Mouse (Mus musculus): Measurements from ENCODE around the gene Zpbp2. TPM values are rescaled to one million over a fixed set of nuclear protein-coding genes. Genes with fewer than 3 reads are reported as not detected.

Gene Zpbp2
- polyA plus RNA-seq, 1 experiment = 0.34 TPM

DNA sequence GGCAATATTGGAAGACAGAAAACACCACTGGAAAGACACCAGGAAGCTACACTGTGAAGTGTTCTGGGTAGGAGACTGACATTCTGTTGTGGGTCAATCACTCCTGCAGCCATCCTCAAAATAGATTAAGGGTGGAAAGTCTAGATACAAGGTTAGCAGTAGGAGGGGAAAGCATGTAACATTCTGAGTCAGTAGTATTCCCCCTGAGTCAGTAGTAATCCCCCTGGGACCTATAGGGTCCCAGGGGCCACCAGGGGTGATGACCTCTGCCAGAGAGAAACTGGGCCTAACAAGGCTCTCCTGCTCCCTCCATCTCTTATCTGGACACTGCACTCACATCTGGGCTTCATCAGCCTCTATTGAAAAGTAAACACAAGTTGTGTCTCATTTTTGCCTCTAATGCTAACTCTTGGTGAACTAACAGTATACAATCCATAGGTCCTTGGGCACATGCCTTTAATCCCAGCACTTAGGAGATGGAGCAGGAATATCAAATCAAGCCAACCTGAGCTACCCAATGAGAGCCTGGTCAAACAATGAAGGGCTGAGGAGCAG lies 13.3 kb upstream of the Zpbp2 start:
- TF ChIP-seq CTCF (IDR thresholded peaks at IDR 0.05; ENCODE audit: insufficient read depth, low read length) (no peak), POLR2A (IDR thresholded peaks at IDR 0.05; ENCODE audit: borderline replicate concordance, extremely low read depth, low read depth, low read length) (no peak)
- no peak overlapping the region for H3K4me3 ChIP-seq (replicated peaks; ENCODE audit: extremely low read depth, low read depth, low read length)
- H3K4me1 ChIP-seq (ENCODE audit: control insufficient read depth, insufficient read depth, low read length) = no peaks in the 10 kb centered on the region
- DNase-seq = no peak

DNA sequence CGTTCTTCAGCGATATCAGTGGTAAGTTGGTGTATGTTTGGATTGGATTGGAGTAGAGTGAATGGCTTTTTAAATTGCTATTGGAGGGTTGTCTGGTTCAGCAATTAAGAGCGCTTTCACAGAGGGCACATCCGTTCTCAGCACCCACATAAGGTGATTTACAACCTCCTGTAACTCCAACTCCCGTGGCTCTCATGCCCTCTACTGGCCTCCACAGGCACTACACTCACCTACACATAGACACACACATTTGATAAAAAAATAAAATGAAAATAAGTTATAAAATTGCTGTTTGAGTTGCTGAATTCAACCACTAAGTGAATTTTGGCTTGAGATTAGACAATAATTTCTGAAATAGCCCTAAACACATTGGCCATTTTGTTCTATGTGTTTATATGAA lies 10.6 kb upstream of the Zpbp2 start:
- Histone ChIP-seq H3K4me3 (replicated peaks; ENCODE audit: extremely low read depth, low read depth, low read length) (no peak overlapping the region), H3K4me1 (ENCODE audit: control insufficient read depth, insufficient read depth, low read length) (no peaks in the 10 kb centered on the region)
- 0 out of 2 replicates have a peak, but pooled peaks have one; percentile 13 for TF ChIP-seq CTCF (IDR thresholded peaks at IDR 0.05; ENCODE audit: insufficient read depth, low read length)
- TF ChIP-seq POLR2A (IDR thresholded peaks at IDR 0.05; ENCODE audit: borderline replicate concordance, extremely low read depth, low read depth, low read length) = no peak
- DNase-seq = no peak
- 77% methylated on average over 5 of the region's 5 CpGs for WGBS

DNA sequence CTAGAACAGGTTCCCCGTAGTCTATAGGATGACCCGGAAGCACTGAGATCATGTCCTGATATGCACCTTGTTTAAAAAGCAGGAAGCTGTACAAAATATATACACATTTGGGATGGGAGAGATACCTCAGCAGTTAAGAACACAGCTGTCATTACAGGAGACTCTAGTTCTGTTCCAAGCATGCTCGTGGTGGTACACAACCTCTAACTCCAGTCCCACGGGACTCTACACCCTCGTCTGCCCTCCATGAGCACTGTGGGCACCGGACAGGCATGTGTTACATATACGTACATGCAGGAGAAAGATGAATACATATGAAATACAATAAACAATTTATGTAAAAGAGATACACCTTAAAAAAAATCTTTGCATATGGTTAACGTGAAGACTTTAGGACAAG lies 8.3 kb upstream of the Zpbp2 start:
- WGBS = 66% methylated on average over 8 of the region's 8 CpGs
- no peak for TF ChIP-seq POLR2A (IDR thresholded peaks at IDR 0.05; ENCODE audit: borderline replicate concordance, extremely low read depth, low read depth, low read length)
- TF ChIP-seq CTCF (IDR thresholded peaks at IDR 0.05; ENCODE audit: insufficient read depth, low read length) = no peak
- no peak for DNase-seq
- H3K4me1 ChIP-seq (ENCODE audit: control insufficient read depth, insufficient read depth, low read length) = no peaks in the 10 kb centered on the region
- H3K4me3 ChIP-seq (replicated peaks; ENCODE audit: extremely low read depth, low read depth, low read length) = no peak overlapping the region

DNA sequence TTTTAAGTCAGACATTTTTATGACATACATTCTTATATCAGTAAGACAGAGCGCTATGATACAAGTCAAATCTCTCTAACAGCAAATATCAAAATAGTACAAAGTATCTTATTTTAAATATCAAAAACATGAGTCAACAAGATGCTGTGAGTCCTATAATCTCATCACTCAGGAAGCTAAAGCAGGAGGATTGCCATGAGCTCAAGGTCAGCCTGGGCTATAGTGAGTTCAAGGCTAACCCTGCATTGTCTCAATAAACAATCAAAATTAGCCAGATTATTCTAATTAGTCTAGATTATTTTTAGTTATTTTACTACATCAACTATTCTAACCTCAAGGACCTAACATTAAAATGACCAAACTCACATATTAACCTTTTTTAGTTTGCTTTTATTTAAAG lies 7.5 kb upstream of the Zpbp2 start:
- TF ChIP-seq POLR2A (IDR thresholded peaks at IDR 0.05; ENCODE audit: borderline replicate concordance, extremely low read depth, low read depth, low read length) (no peak), CTCF (IDR thresholded peaks at IDR 0.05; ENCODE audit: insufficient read depth, low read length) (no peak)
- Histone ChIP-seq H3K4me1 (ENCODE audit: control insufficient read depth, insufficient read depth, low read length) (no peaks in the 10 kb centered on the region), H3K4me3 (replicated peaks; ENCODE audit: extremely low read depth, low read depth, low read length) (no peak overlapping the region)
- WGBS = 90% methylated on average over 1 of the region's 1 CpGs
- DNase-seq = no peak

DNA sequence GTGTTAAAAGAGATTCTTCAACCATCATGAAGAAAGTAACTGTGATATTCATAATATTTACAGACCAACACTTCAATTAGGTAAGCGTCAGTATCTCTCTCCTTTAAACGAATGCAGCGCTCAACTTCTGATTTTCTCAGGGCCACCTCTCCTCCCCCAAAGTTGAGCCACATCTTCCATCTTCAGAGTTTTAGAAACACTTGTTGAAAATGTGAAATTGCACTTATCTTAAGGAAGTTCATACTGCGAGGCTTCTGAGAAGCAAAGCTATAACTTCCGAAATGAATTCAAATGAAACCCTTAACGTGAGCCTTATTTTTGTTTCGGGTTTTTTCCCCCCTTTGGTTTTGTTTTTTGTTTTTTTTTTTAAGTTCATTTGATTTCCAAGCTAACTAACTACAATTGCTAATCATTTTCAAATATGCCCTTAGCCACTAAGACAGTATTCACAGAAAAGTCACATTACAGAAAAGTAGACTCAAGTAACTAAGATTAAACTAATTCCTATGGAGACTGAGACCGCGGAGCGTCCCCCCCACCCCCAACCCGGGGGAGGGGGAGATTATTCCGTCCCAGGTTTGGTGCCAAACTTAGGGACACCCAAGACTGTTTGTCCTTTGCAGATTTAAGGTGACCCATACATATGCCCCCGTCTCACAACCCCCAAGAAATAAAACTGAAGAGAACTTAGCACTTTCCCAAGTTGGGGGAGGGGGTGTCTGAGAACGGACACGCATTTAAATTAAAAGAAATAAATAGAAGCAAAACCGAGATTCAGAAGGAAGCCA lies 5.8 kb upstream of the Zpbp2 start:
- 5% methylated on average over 16 of the region's 16 CpGs for WGBS
- TF ChIP-seq POLR2A (IDR thresholded peaks at IDR 0.05; ENCODE audit: borderline replicate concordance, extremely low read depth, low read depth, low read length) (no peak), CTCF (IDR thresholded peaks at IDR 0.05; ENCODE audit: insufficient read depth, low read length) (no peak)
- H3K4me3 ChIP-seq (replicated peaks; ENCODE audit: extremely low read depth, low read depth, low read length) = peak overlapping the region; percentile 3
- H3K4me1 ChIP-seq (ENCODE audit: control insufficient read depth, insufficient read depth, low read length) = no peaks in the 10 kb centered on the region
- DNase-seq = no peak

DNA sequence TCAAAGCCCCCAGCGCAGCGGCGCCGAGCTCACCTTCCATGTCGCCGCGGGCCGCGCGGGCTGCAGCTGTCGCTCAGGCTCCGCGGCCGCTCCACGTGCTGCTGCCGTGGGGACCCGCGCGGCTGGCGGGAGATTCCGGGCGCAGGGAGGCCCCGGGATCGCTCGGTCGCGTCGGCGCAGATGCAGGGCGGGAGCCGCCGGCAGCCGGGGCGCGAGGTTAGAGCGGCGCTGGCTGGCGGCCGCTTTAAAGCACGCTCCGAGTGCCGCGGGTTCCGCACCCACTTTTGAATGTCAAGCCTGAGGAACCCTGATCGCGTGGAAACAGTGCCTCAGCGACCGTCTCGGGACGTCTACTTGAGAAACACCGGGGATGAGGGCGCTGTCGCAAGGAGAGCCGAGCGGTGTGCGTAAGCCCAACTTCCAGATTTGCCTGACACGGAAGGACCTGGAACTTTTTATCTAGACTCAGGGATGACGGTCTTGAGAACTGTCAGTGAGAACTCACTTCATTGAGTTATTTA lies 5.1 kb upstream of the Zpbp2 start, which contains the start of gene Ikzf3:
Gene Ikzf3, minus strand, starts transcription at position 321 of the 521 bp plus-strand sequence.
- WGBS = 2% methylated on average over 58 of the region's 58 CpGs
- TF ChIP-seq CTCF (IDR thresholded peaks at IDR 0.05; ENCODE audit: insufficient read depth, low read length) (no peak), POLR2A (IDR thresholded peaks at IDR 0.05; ENCODE audit: borderline replicate concordance, extremely low read depth, low read depth, low read length) (no peak)
- DNase-seq = peak; percentile 34
- Histone ChIP-seq H3K4me3 (replicated peaks; ENCODE audit: extremely low read depth, low read depth, low read length) (peak within 1 kb of the TSS; percentile 11), H3K4me1 (ENCODE audit: control insufficient read depth, insufficient read depth, low read length) (no peaks in the 10 kb centered on the region)

DNA sequence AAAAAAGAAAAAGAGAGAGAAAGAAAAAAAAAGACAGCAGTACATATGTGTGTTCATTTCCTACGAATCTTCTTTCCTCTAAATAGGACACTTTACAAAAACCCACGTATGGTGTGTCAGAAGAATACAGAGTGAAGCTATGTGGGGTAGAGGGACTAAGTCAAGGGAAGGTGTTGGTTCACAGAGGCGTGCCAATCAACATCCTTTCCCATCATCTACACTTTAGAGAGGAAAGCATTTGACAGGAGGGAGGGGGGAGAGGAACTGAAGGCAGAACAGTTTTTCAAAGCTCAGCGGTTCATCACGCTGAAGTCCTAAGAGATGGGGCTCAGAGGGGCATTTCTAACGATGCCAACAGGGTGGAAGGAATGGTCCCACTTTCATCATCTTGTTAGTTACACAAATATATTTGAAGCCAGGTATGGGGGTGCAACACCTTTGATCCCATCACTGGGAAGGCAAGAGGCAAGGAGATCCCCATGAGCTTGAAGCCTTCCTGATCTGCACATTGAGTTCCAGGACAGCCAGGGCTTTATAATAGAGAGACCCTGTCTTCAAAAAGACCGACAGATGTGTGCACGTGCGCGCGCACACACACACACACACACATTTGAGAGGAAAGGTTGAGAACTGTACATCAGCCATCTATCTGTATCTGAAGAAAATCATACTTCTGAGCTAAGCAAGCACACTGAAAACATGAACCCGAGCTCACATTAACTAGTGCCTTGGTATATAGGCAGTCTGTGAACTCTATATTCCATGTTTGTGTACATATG lies 4.2 kb upstream of the Zpbp2 start:
- H3K4me1 ChIP-seq (ENCODE audit: control insufficient read depth, insufficient read depth, low read length) = peaks cover 3% of the 10 kb centered on the region; the same call in 1 of the 2 replicates
- WGBS = 39% methylated on average over 12 of the region's 12 CpGs
- TF ChIP-seq CTCF (IDR thresholded peaks at IDR 0.05; ENCODE audit: insufficient read depth, low read length) = no peak
- no peak for TF ChIP-seq POLR2A (IDR thresholded peaks at IDR 0.05; ENCODE audit: borderline replicate concordance, extremely low read depth, low read depth, low read length)
- DNase-seq = no peak
- no peak overlapping the region for H3K4me3 ChIP-seq (replicated peaks; ENCODE audit: extremely low read depth, low read depth, low read length)

DNA sequence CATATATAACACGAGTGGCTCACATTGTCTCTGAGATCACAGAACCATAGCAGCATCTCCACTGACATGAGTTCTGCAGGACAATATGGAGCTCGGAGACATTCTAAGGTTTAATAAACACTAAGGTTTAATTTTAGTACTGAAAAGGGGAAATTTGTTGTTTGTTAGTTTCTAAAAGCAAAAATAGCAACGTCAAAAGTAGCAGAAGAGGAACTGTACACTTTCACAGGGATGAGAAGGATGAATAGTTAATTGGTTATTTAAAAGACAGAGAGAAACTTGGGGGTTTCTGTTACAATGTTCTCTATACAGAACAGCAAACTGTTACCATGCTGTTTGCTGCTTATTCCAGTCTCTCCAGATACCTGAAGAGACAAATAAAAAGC lies 3.6 kb upstream of the Zpbp2 start:
- Histone ChIP-seq H3K4me1 (ENCODE audit: control insufficient read depth, insufficient read depth, low read length) (peaks cover 3% of the 10 kb centered on the region; the same call in 1 of the 2 replicates), H3K4me3 (replicated peaks; ENCODE audit: extremely low read depth, low read depth, low read length) (no peak overlapping the region)
- TF ChIP-seq CTCF (IDR thresholded peaks at IDR 0.05; ENCODE audit: insufficient read depth, low read length) = no peak
- DNase-seq = no peak
- 44% methylated on average over 3 of the region's 3 CpGs for WGBS

DNA sequence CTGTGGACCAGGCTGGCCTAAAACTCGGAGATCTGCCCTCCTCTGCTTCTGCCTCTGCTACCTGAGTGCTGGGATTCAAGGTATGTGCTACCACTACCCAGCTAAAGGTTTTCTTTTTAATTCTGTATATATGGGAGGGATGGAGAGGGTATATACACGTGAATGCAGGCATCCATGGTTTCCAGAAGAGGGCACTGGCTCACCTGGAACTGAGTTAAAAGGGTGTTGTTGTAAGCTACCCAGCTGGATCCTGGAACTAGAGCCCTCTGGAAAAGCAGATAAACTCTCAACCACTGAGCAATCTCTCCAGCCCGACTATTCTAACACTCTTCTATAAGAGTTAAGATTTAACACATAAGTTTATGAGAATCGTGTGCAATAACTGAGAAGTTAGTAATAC lies 1.5 kb upstream of the Zpbp2 start:
- WGBS = 61% methylated on average over 4 of the region's 4 CpGs
- no peak overlapping the region for H3K4me3 ChIP-seq (replicated peaks; ENCODE audit: extremely low read depth, low read depth, low read length)
- DNase-seq = no peak
- TF ChIP-seq CTCF (IDR thresholded peaks at IDR 0.05; ENCODE audit: insufficient read depth, low read length) (no peak), POLR2A (IDR thresholded peaks at IDR 0.05; ENCODE audit: borderline replicate concordance, extremely low read depth, low read depth, low read length) (no peak)
- peaks cover 3% of the 10 kb centered on the region; the same call in 1 of the 2 replicates for H3K4me1 ChIP-seq (ENCODE audit: control insufficient read depth, insufficient read depth, low read length)

All from lung, adult 2 months (tissue).